Mouse (Mus musculus): ENCODE data around the gene Rac1. TPM values are rescaled to one million over a fixed set of nuclear protein-coding genes. Genes with fewer than 3 reads are reported as not detected.
"Not testable (repeated sequence)": the region's sequence is repeated elsewhere in the genome, so short reads cannot be mapped to it uniquely, and the experiment has no call there.

The Rac1 gene
- polyA plus RNA-seq, 1 experiment from 2014 or later: 355 TPM

DNA sequence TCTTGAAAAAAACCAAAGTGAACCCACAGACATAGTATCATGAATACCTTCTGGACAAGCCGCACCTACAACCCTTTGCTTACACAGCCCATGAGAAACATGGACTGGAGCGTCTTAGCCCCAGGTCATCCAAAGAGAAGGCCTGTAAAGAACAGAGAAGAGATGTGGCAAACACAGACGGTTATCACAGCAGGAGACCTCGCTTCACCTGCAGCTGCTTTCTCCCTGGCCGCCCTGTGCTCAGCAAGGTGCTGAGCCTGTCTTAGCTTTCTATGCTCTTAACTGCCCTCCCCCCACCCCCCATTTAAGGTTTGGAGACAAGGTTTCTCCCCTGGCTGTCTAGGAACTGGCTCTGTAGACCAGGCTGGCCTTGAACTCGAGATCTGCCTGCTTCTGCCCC, 27.4 kb upstream of the Rac1 start:
- Histone ChIP-seq H3K27me3 (replicated peaks) (no peaks in the 10 kb centered on the region), H3K9ac (no peak overlapping the region), H3K36me3 (peaks cover 21% of the 10 kb centered on the region), H3K4me3 (no peak overlapping the region), H3K27ac (replicated peaks) (no peak overlapping the region), H3K9me3 (no peaks in the 10 kb centered on the region), H3K4me1 (peaks cover 40% of the 10 kb centered on the region), H3K4me2 (no peak overlapping the region)
- ATAC-seq (ENCODE audit: extremely low read depth, insufficient number of reproducible peaks, low FRiP score, low TSS enrichment): no peak
- WGBS: 77% methylated on average over 6 of the region's 6 CpGs

DNA sequence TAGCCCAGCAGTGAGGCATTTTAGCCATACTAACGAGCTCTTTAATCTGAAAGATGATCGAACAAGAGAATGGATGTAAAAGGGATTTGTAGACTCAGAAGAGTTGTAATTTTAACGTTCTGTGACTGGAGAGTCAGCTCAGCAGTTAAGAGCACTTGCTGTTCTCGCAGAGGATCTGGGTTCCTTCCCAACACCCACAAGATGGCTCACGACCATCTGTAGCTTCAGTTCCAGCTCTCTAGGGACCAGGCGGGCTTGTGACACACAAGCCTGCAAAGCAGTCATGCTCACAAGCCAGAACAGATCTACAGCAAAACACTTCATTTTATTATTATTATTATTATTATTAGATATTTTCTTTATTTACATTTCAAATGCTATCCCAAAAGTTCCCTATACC, 25.1 kb upstream of the Rac1 start:
- H3K9ac ChIP-seq: no peak overlapping the region
- WGBS: 84% methylated on average over 6 of the region's 6 CpGs
- no peak overlapping the region for H3K4me3 ChIP-seq
- ATAC-seq (ENCODE audit: extremely low read depth, insufficient number of reproducible peaks, low FRiP score, low TSS enrichment): no peak
- no peaks in the 10 kb centered on the region for H3K9me3 ChIP-seq
- H3K4me1 ChIP-seq: peaks cover 34% of the 10 kb centered on the region
- no peak overlapping the region for H3K27ac ChIP-seq (replicated peaks)
- no peaks in the 10 kb centered on the region for H3K27me3 ChIP-seq (replicated peaks)
- peaks cover 21% of the 10 kb centered on the region for H3K36me3 ChIP-seq
- no peak overlapping the region for H3K4me2 ChIP-seq

- Histone ChIP-seq H3K36me3 (peaks cover 18% of the 10 kb centered on the region), H3K4me3 (peak overlapping the region; percentile 80), H3K9ac (peak overlapping the region; percentile 93), H3K4me1 (peaks cover 23% of the 10 kb centered on the region), H3K27ac (replicated peaks) (peak overlapping the region; percentile 69), H3K4me2 (peak overlapping the region; percentile 99)
- WGBS: 0% methylated on average over 25 of the region's 28 CpGs
- not testable (repeated sequence) for H3K9me3 ChIP-seq; H3K27me3 ChIP-seq (replicated peaks)
- peak; percentile 30; the same call in 1 of the 2 replicates for ATAC-seq (ENCODE audit: extremely low read depth, insufficient number of reproducible peaks, low FRiP score, low TSS enrichment)
These were observed 21.1 kb upstream of the Rac1 start for GRCm38 (mm10) chr5:143548922-143549321.

- H3K4me2 ChIP-seq: peak overlapping the region; percentile 99
- ATAC-seq (ENCODE audit: extremely low read depth, insufficient number of reproducible peaks, low FRiP score, low TSS enrichment): peak; percentile 93
- H3K9me3 ChIP-seq: no peaks in the 10 kb centered on the region
- peak overlapping the region; percentile 80 for H3K4me3 ChIP-seq
- H3K27ac ChIP-seq (replicated peaks): peak overlapping the region; percentile 76
- H3K4me1 ChIP-seq: peaks cover 23% of the 10 kb centered on the region
- peaks cover 15% of the 10 kb centered on the region for H3K36me3 ChIP-seq
- no peaks in the 10 kb centered on the region for H3K27me3 ChIP-seq (replicated peaks)
- H3K9ac ChIP-seq: peak overlapping the region; percentile 93
- under 1% methylated on average over 36 of the region's 37 CpGs for WGBS
These were observed 20.6 kb upstream of the Rac1 start for GRCm38 (mm10) chr5:143548401-143548846.

DNA sequence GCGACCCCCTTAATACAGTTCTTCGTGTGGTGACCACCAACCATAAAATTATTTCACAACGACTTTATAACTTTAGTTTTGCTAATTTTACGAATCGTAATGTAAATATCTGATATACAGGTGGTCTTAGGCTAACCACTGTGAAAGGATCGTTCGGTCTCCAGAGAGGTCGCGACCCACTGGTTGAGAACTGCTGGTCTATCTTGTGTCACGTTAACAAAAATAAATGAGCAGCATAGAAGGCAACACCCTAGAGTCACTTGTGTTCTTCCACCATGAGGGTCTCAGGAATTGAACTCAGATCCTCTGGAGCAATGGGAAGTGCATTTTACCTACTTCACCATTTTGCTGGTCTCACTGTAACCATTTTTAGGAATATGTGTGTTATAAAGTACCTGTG, 20.0 kb upstream of the Rac1 start:
- no peaks in the 10 kb centered on the region for H3K9me3 ChIP-seq
- H3K36me3 ChIP-seq: peaks cover 14% of the 10 kb centered on the region
- no peak overlapping the region for H3K9ac ChIP-seq
- peak overlapping the region; percentile 80 for H3K4me3 ChIP-seq
- WGBS: 48% methylated on average over 10 of the region's 10 CpGs
- H3K4me1 ChIP-seq: peaks cover 23% of the 10 kb centered on the region
- ATAC-seq (ENCODE audit: extremely low read depth, insufficient number of reproducible peaks, low FRiP score, low TSS enrichment): no peak
- peak overlapping the region; percentile 76; the same call in 1 of the 2 replicates for H3K27ac ChIP-seq (replicated peaks)
- H3K4me2 ChIP-seq: peak overlapping the region; percentile 61
- no peaks in the 10 kb centered on the region for H3K27me3 ChIP-seq (replicated peaks)

DNA sequence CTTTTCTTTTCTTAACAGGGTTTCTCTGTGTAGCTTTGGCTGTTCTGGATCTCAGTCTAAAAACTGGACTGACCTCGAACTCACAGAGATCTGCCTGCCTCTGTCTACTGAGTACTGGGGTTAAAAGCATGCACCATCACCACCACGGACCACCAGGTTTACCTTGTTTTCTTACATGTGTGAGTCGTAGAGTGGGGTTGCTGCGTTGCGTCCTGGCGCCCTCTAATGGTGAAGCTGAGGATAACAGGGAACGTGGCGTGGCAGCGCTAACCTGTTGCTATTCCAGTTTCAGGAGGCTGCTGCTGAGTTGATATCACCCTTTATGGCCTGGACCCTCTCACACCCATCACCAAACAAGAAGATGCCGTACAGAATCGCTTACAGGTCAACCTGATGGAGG, 19.5 kb upstream of the Rac1 start:
- peak overlapping the region; percentile 61 for H3K4me2 ChIP-seq
- H3K9me3 ChIP-seq: no peaks in the 10 kb centered on the region
- peaks cover 23% of the 10 kb centered on the region for H3K4me1 ChIP-seq
- H3K4me3 ChIP-seq: no peak overlapping the region
- H3K27me3 ChIP-seq (replicated peaks): no peaks in the 10 kb centered on the region
- WGBS: 4% methylated on average over 11 of the region's 11 CpGs
- H3K36me3 ChIP-seq: peaks cover 10% of the 10 kb centered on the region
- no peak for ATAC-seq (ENCODE audit: extremely low read depth, insufficient number of reproducible peaks, low FRiP score, low TSS enrichment)
- H3K9ac ChIP-seq: 0 out of 2 replicates have a peak overlapping the region, but pooled peaks have one; percentile 34
- no peak overlapping the region for H3K27ac ChIP-seq (replicated peaks)

DNA sequence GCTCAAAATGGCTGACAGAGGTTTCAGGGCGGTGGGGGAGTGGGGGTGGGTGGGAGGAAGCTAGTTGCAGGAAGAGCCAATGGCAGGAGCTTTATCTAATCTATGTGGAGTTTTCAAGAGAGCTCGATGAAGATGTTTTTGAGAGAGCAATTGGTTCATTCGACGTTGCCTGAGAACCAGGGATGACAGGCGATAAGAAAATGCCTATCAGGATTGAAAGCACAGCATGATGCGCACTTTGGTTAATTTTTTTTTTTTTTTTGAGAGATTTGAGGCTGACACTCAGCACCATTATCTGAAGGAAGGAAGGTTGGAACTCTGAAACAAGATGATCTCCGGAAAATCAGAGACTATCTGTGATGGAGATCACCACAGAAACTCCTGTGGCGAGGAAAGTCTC, 11.3 kb upstream of the Rac1 start:
- 62% methylated on average over 8 of the region's 8 CpGs for WGBS
- Histone ChIP-seq H3K27me3 (replicated peaks) (peaks cover 11% of the 10 kb centered on the region; the same call in 1 of the 2 replicates), H3K4me2 (no peak overlapping the region), H3K27ac (replicated peaks) (no peak overlapping the region), H3K36me3 (no peaks in the 10 kb centered on the region), H3K4me1 (no peaks in the 10 kb centered on the region), H3K9me3 (no peaks in the 10 kb centered on the region), H3K9ac (no peak overlapping the region), H3K4me3 (no peak overlapping the region)
- no peak for ATAC-seq (ENCODE audit: extremely low read depth, insufficient number of reproducible peaks, low FRiP score, low TSS enrichment)

- no peak overlapping the region for H3K27ac ChIP-seq (replicated peaks)
- no peak for ATAC-seq (ENCODE audit: extremely low read depth, insufficient number of reproducible peaks, low FRiP score, low TSS enrichment)
- peaks cover 11% of the 10 kb centered on the region; the same call in 1 of the 2 replicates for H3K27me3 ChIP-seq (replicated peaks)
- no peaks in the 10 kb centered on the region for H3K4me1 ChIP-seq
- no peaks in the 10 kb centered on the region for H3K9me3 ChIP-seq
- H3K4me2 ChIP-seq: no peak overlapping the region
- 40% methylated on average over 2 of the region's 2 CpGs for WGBS
- H3K9ac ChIP-seq: no peak overlapping the region
- H3K36me3 ChIP-seq: no peaks in the 10 kb centered on the region
- no peak overlapping the region for H3K4me3 ChIP-seq
These were observed 9.2 kb upstream of the Rac1 start for GRCm38 (mm10) chr5:143537022-143537421.

GRCm38 (mm10) chr5:143534922-143535321, 7.1 kb upstream of the Rac1 start:
- no peak for ATAC-seq (ENCODE audit: extremely low read depth, insufficient number of reproducible peaks, low FRiP score, low TSS enrichment)
- H3K36me3 ChIP-seq: no peaks in the 10 kb centered on the region
- no peaks in the 10 kb centered on the region for H3K9me3 ChIP-seq

GRCm38 (mm10) chr5:143530715-143531114, 2.9 kb upstream of the Rac1 start:
- 63% methylated on average over 7 of the region's 7 CpGs for WGBS
- no peak for ATAC-seq (ENCODE audit: extremely low read depth, insufficient number of reproducible peaks, low FRiP score, low TSS enrichment)
- H3K4me3 ChIP-seq: no peak overlapping the region

More at GRCm38 (mm10) chr5:143534922-143535321, 7.1 kb upstream of the Rac1 start:
- Histone ChIP-seq H3K4me2 (no peak overlapping the region), H3K9ac (no peak overlapping the region), H3K4me1 (no peaks in the 10 kb centered on the region), H3K27ac (replicated peaks) (no peak overlapping the region), H3K27me3 (replicated peaks) (no peaks in the 10 kb centered on the region), H3K4me3 (no peak overlapping the region)
- 69% methylated on average over 4 of the region's 4 CpGs for WGBS

DNA sequence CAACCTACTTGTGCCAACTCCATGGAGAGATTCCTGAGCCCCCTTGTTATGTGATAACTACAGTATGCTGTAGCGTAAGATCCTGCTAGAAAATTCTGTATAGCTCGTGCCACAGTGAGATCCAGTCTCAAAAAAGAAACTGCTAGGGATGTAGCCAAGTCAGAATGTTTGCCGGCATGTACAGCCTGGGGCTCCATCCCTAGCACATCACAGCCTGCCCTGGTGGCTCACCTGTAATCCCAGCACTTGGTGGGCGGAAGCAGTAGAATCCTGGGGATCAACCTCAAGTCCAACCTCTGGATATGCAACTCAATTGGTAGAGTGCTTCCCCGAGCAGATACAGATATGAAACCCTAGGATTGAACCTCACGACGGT, 460 bp upstream of the Rac1 start:
- peak; percentile 5; the same call in 1 of the 2 replicates for ATAC-seq (ENCODE audit: extremely low read depth, insufficient number of reproducible peaks, low FRiP score, low TSS enrichment)
- Histone ChIP-seq H3K4me1 (peaks cover 40% of the 10 kb centered on the region), H3K4me2 (peak overlapping the region; percentile 91), H3K36me3 (peaks cover 7% of the 10 kb centered on the region; the same call in 1 of the 2 replicates), H3K9ac (peak overlapping the region; percentile 100), H3K27ac (replicated peaks) (peak overlapping the region; percentile 99), H3K9me3 (no peaks in the 10 kb centered on the region), H3K4me3 (peak overlapping the region; percentile 100), H3K27me3 (replicated peaks) (no peaks in the 10 kb centered on the region)
- WGBS: 10% methylated on average over 7 of the region's 7 CpGs

More at GRCm38 (mm10) chr5:143530715-143531114, 2.9 kb upstream of the Rac1 start:
- Histone ChIP-seq H3K27ac (replicated peaks) (no peak overlapping the region), H3K9me3 (no peaks in the 10 kb centered on the region), H3K36me3 (no peaks in the 10 kb centered on the region), H3K4me2 (no peak overlapping the region), H3K27me3 (replicated peaks) (no peaks in the 10 kb centered on the region), H3K9ac (no peak overlapping the region), H3K4me1 (peaks cover 16% of the 10 kb centered on the region)

- Histone ChIP-seq H3K4me2 (peak overlapping the region; percentile 91), H3K9ac (peak overlapping the region; percentile 100), H3K27me3 (replicated peaks) (no peaks in the 10 kb centered on the region), H3K36me3 (peaks cover 7% of the 10 kb centered on the region; the same call in 1 of the 2 replicates), H3K4me1 (peaks cover 53% of the 10 kb centered on the region), H3K4me3 (peak overlapping the region; percentile 100), H3K27ac (replicated peaks) (peak overlapping the region; percentile 99), H3K9me3 (no peaks in the 10 kb centered on the region)
- 4% methylated on average over 28 of the region's 28 CpGs for WGBS
- no peak for ATAC-seq (ENCODE audit: extremely low read depth, insufficient number of reproducible peaks, low FRiP score, low TSS enrichment)
These were observed 1.0 kb downstream of the Rac1 start for GRCm38 (mm10) chr5:143526698-143527331.

All from heart, embryonic 13.5 days (tissue).